Mouse (Mus musculus): Measurements from ENCODE around the gene Akap13. TPM values are rescaled to one million over a fixed set of nuclear protein-coding genes. Genes with fewer than 3 reads are reported as not detected.

The Akap13 gene
- polyA plus RNA-seq, 1 experiment from 2014 or later: 25.7 TPM

GRCm38 (mm10) chr7:75721302-75721701 lies 266.0 kb downstream of the Akap13 start:
- H3K27me3 ChIP-seq (ENCODE audit: insufficient read depth, low read length): no peaks in the 10 kb centered on the region

GRCm38 (mm10) chr7:75724012-75724411 lies 268.7 kb downstream of the Akap13 start:
- no peak overlapping the region for H3K9ac ChIP-seq (replicated peaks)
- whole genome bisulfite sequencing (ENCODE audit: insufficient replicate concordance): 35% methylated on average over 1 of the region's 1 CpGs
- peaks cover 97% of the 10 kb centered on the region for H3K36me3 ChIP-seq (replicated peaks; ENCODE audit: insufficient read depth, low read length)
- ATAC-seq (no peak), DNase-seq (no peak)
- no peak overlapping the region for H3K4me3 ChIP-seq (ENCODE audit: low read depth, low read length)
- no peaks in the 10 kb centered on the region for H3K9me3 ChIP-seq (ENCODE audit: low read length)
- H3K4me2 ChIP-seq (ENCODE audit: low read depth, low read length): no peak overlapping the region
- no peaks in the 10 kb centered on the region for H3K27me3 ChIP-seq (ENCODE audit: insufficient read depth, low read length)
- H3K27ac ChIP-seq (ENCODE audit: low read depth): no peak overlapping the region
- no peaks in the 10 kb centered on the region for H3K4me1 ChIP-seq (ENCODE audit: insufficient read depth)
- TF ChIP-seq CTCF (IDR thresholded peaks at IDR 0.05; ENCODE audit: low read depth) (no peak), EP300 (IDR thresholded peaks at IDR 0.05; ENCODE audit: low read depth) (no peak)

More at GRCm38 (mm10) chr7:75721302-75721701, 266.0 kb downstream of the Akap13 start:
- no peak for TF ChIP-seq CTCF (IDR thresholded peaks at IDR 0.05; ENCODE audit: low read depth)
- no peak for TF ChIP-seq EP300 (IDR thresholded peaks at IDR 0.05; ENCODE audit: low read depth)
- H3K27ac ChIP-seq (ENCODE audit: low read depth): no peak overlapping the region
- WGBS (ENCODE audit: insufficient replicate concordance): 82% methylated on average over 4 of the region's 4 CpGs
- H3K9ac ChIP-seq (replicated peaks): no peak overlapping the region
- no peak for DNase-seq
- H3K4me1 ChIP-seq (ENCODE audit: insufficient read depth): no peaks in the 10 kb centered on the region
- ATAC-seq: no peak
- H3K9me3 ChIP-seq (ENCODE audit: low read length): no peaks in the 10 kb centered on the region
- no peak overlapping the region for H3K4me2 ChIP-seq (ENCODE audit: low read depth, low read length)
- H3K36me3 ChIP-seq (replicated peaks; ENCODE audit: insufficient read depth, low read length): peaks cover 82% of the 10 kb centered on the region
- no peak overlapping the region for H3K4me3 ChIP-seq (ENCODE audit: low read depth, low read length)

- 45% methylated on average over 6 of the region's 6 CpGs for WGBS (ENCODE audit: insufficient replicate concordance)
- H3K4me3 ChIP-seq (ENCODE audit: low read depth, low read length): no peak overlapping the region
- ATAC-seq (no peak), DNase-seq (no peak)
- H3K36me3 ChIP-seq (replicated peaks; ENCODE audit: insufficient read depth, low read length): peaks cover 95% of the 10 kb centered on the region
- H3K4me1 ChIP-seq (ENCODE audit: insufficient read depth): no peaks in the 10 kb centered on the region
- H3K9me3 ChIP-seq (ENCODE audit: low read length): no peaks in the 10 kb centered on the region
- TF ChIP-seq EP300 (IDR thresholded peaks at IDR 0.05; ENCODE audit: low read depth) (no peak), CTCF (IDR thresholded peaks at IDR 0.05; ENCODE audit: low read depth) (no peak)
- no peak overlapping the region for H3K27ac ChIP-seq (ENCODE audit: low read depth)
- H3K4me2 ChIP-seq (ENCODE audit: low read depth, low read length): no peak overlapping the region
- no peak overlapping the region for H3K9ac ChIP-seq (replicated peaks)
- H3K27me3 ChIP-seq (ENCODE audit: insufficient read depth, low read length): no peaks in the 10 kb centered on the region
Measured at GRCm38 (mm10) chr7:75725899-75726298, 270.6 kb downstream of the Akap13 start.

GRCm38 (mm10) chr7:75726867-75727266 lies 271.5 kb downstream of the Akap13 start:
- no peak for DNase-seq
- WGBS (ENCODE audit: insufficient replicate concordance): 91% methylated on average over 9 of the region's 9 CpGs
- Histone ChIP-seq H3K36me3 (replicated peaks; ENCODE audit: insufficient read depth, low read length) (peaks cover 96% of the 10 kb centered on the region), H3K4me2 (ENCODE audit: low read depth, low read length) (no peak overlapping the region), H3K9me3 (ENCODE audit: low read length) (no peaks in the 10 kb centered on the region), H3K4me3 (ENCODE audit: low read depth, low read length) (no peak overlapping the region), H3K4me1 (ENCODE audit: insufficient read depth) (no peaks in the 10 kb centered on the region), H3K9ac (replicated peaks) (no peak overlapping the region), H3K27me3 (ENCODE audit: insufficient read depth, low read length) (no peaks in the 10 kb centered on the region), H3K27ac (ENCODE audit: low read depth) (no peak overlapping the region)
- TF ChIP-seq EP300 (IDR thresholded peaks at IDR 0.05; ENCODE audit: low read depth): no peak
- no peak for ATAC-seq

GRCm38 (mm10) chr7:75729652-75730051 lies 274.3 kb downstream of the Akap13 start:
- Histone ChIP-seq H3K9ac (replicated peaks) (no peak overlapping the region), H3K27ac (ENCODE audit: low read depth) (no peak overlapping the region), H3K36me3 (replicated peaks; ENCODE audit: insufficient read depth, low read length) (peaks cover 93% of the 10 kb centered on the region), H3K4me2 (ENCODE audit: low read depth, low read length) (no peak overlapping the region), H3K9me3 (ENCODE audit: low read length) (no peaks in the 10 kb centered on the region), H3K4me3 (ENCODE audit: low read depth, low read length) (no peak overlapping the region), H3K4me1 (ENCODE audit: insufficient read depth) (no peaks in the 10 kb centered on the region), H3K27me3 (ENCODE audit: insufficient read depth, low read length) (no peaks in the 10 kb centered on the region)
- WGBS (ENCODE audit: insufficient replicate concordance): 89% methylated on average over 7 of the region's 7 CpGs
- ATAC-seq (no peak), DNase-seq (no peak)
- no peak for TF ChIP-seq EP300 (IDR thresholded peaks at IDR 0.05; ENCODE audit: low read depth)
- TF ChIP-seq CTCF (IDR thresholded peaks at IDR 0.05; ENCODE audit: low read depth): no peak

GRCm38 (mm10) chr7:75730216-75730615 lies 274.9 kb downstream of the Akap13 start:
- Histone ChIP-seq H3K27me3 (ENCODE audit: insufficient read depth, low read length) (no peaks in the 10 kb centered on the region), H3K4me3 (ENCODE audit: low read depth, low read length) (no peak overlapping the region), H3K4me1 (ENCODE audit: insufficient read depth) (no peaks in the 10 kb centered on the region), H3K9me3 (ENCODE audit: low read length) (no peaks in the 10 kb centered on the region), H3K4me2 (ENCODE audit: low read depth, low read length) (no peak overlapping the region), H3K36me3 (replicated peaks; ENCODE audit: insufficient read depth, low read length) (peaks cover 94% of the 10 kb centered on the region), H3K27ac (ENCODE audit: low read depth) (no peak overlapping the region), H3K9ac (replicated peaks) (no peak overlapping the region)
- DNase-seq (no peak), ATAC-seq (no peak)
- 92% methylated on average over 12 of the region's 12 CpGs for WGBS (ENCODE audit: insufficient replicate concordance)
- TF ChIP-seq EP300 (IDR thresholded peaks at IDR 0.05; ENCODE audit: low read depth) (no peak), CTCF (IDR thresholded peaks at IDR 0.05; ENCODE audit: low read depth) (no peak)

GRCm38 (mm10) chr7:75731951-75732350 lies 276.6 kb downstream of the Akap13 start:
- Histone ChIP-seq H3K27me3 (ENCODE audit: insufficient read depth, low read length) (no peaks in the 10 kb centered on the region), H3K9ac (replicated peaks) (no peak overlapping the region), H3K4me3 (ENCODE audit: low read depth, low read length) (no peak overlapping the region), H3K36me3 (replicated peaks; ENCODE audit: insufficient read depth, low read length) (peaks cover 93% of the 10 kb centered on the region), H3K4me1 (ENCODE audit: insufficient read depth) (no peaks in the 10 kb centered on the region), H3K9me3 (ENCODE audit: low read length) (no peaks in the 10 kb centered on the region), H3K4me2 (ENCODE audit: low read depth, low read length) (no peak overlapping the region), H3K27ac (ENCODE audit: low read depth) (no peak overlapping the region)
- ATAC-seq: no peak
- TF ChIP-seq CTCF (IDR thresholded peaks at IDR 0.05; ENCODE audit: low read depth) (no peak), EP300 (IDR thresholded peaks at IDR 0.05; ENCODE audit: low read depth) (no peak)
- DNase-seq: no peak
- WGBS (ENCODE audit: insufficient replicate concordance): 84% methylated on average over 2 of the region's 2 CpGs
